Mouse (Mus musculus): ENCODE results near the gene Tox3. TPM values are rescaled to one million over a fixed set of nuclear protein-coding genes. Genes with fewer than 3 reads are reported as not detected.

Gene Tox3
- under 1 TPM; 0.45 to 0.82 TPM for polyA plus RNA-seq (2017; shearing (Covaris generic))

DNA sequence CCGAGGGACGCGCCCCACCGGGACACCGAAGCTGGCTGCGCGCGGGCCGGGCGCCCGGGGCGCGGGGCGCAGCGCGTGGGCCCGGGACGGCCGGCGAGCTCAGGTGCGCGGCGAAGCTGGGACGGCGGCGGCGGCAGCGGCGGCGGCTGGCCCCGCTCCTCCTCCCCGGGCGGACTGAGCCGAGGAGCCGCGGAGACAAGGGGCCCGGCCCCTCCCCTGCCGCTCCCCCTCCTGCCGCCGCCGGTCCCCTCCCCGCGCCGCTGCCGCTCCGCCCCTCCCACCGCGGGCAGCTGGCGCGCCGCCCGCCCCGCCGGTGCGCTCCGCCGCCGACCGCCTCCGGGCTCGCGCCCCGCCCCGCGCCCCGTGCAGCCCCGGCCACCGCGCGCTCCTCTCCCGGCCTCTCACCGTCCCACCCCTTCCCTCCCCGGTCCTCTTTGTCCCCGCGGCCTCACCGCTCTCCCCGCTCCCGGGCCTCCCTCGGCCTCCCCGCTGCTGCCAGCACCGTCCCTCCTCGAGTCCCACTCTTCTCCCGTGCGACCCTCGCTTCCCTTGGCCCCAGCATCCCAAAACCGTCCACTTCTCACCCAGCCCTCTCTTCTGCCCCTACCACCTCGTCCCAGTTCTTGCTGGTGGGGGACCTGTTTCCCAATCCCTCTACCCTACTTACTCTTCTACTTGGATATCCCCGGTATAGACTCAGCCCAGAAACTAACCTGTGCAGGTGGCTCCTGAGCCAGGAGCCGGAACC lies at the start of gene Tox3:
TSS of gene Tox3 (minus strand) at position 166 of the 748 bp plus-strand sequence.

Measured in inflammation-experienced regulatory T-cells (primary cell).